Mouse (Mus musculus) ES-Bruce4 (cell line): Measurements from ENCODE around the gene Cyba.

Source experiments
- CTCF ChIP-seq: IDR thresholded peaks from one replicate; pipeline ENCODE4 v1.8.1; 2011; ENCODE audit warnings: low read depth, low read length
- EP300 ChIP-seq: IDR thresholded peaks from 2 replicates; pipeline ENCODE4 v1.6.1; 2011; ENCODE audit warnings: low read depth, low read length; ENCODE audit not compliant: insufficient read depth
- POLR2A ChIP-seq: IDR thresholded peaks from one replicate; pipeline ENCODE4 v1.8.1; 2011; ENCODE audit warnings: low read length; ENCODE audit not compliant: insufficient read depth

DNA sequence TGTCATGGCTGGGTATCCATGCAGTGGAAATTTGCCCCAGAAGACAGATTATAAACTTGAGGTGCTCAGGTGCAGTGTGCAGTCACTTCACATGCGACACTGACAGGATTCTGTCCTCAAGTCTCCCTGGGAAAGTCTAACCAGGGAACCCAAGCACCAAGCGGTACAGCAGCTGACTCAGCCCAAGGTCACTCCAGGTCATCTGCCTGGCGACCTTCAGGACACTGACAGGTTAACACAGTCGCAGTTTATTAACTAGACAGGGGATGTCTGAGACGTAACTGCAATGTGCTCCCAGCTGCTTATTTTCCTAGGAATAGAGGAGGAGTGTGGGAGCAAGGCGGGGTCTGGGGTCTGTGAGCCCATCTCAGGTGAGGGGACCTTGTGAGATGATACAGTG, 36.7 kb upstream of the Cyba start:
- TF ChIP-seq CTCF (no peak), POLR2A (no peak), EP300 (no peak)
